ENCODE assay signal across 18 mouse cellular contexts in genomic region chr7:79738913-79739312, GRCm38 (mm10). TPM values are rescaled to one million over a fixed set of nuclear protein-coding genes. Genes with fewer than 3 reads are reported as not detected.
"Had no signal": no experiment of that assay in that cellular context is flagged by ENCODE, and none has a peak within 500 bp of the region (broad histone marks: within the 10 kb centered on the region; RNA-seq: fewer than 3 reads in every experiment).

No protein-coding gene starts in this region.

- DNase-seq: gastrocnemius, adult 2 months; gastrocnemius, postnatal 10 days; gastrocnemius, postnatal 25 days; heart, adult 11 months; heart, adult 2 months; heart, postnatal 14 days; heart, postnatal 36 days; kidney, adult 11 months; kidney, postnatal 14 days; layer of hippocampus, adult 9-11 months; layer of hippocampus, postnatal 36 days; left cerebral cortex, postnatal 4 days had no signal

RNA-seq across cellular contexts. Expression of gene Wdr93, which starts 4.0 kb away (rescaled TPM):
- total RNA-seq: gastrocnemius, postnatal 25 days; hematopoietic stem cell, adult 5-6 weeks had no signal

RNA-seq across cellular contexts. Expression of gene Plin1, which starts 6.2 kb away (rescaled TPM):
- total RNA-seq: hematopoietic stem cell, adult 5-6 weeks; left cerebral cortex, adult 18-20 months; left cerebral cortex, postnatal 10 days; left cerebral cortex, postnatal 25 days; left cerebral cortex, postnatal 4 days had no signal

RNA-seq across cellular contexts. Expression of gene Mesp1, which starts 54.7 kb away (rescaled TPM):
- total RNA-seq: gastrocnemius, adult 2 months; gastrocnemius, postnatal 10 days; gastrocnemius, postnatal 25 days; gastrocnemius, postnatal 4 days; heart, adult 2 months; heart, postnatal 14 days; heart, postnatal 36 days; hematopoietic stem cell, adult 5-6 weeks; layer of hippocampus, adult 8-10 months had no signal
